Mouse (Mus musculus) E14TG2a.4 (cell line): ENCODE measurements around the gene Fam193b.

Experiments used
- CTCF ChIP-seq: conservative IDR thresholded peaks from 2 replicates; pipeline ENCODE4 v1.5.1; 2014; ENCODE audit warnings: low read length
- NANOG ChIP-seq: IDR thresholded peaks from 2 replicates; pipeline ENCODE4 v1.6.1; 2014; ENCODE audit warnings: borderline replicate concordance, low read length, mixed read lengths
- POU5F1 ChIP-seq: IDR thresholded peaks from 2 replicates; pipeline ENCODE4 v1.6.1; 2014; ENCODE audit warnings: low read length, borderline replicate concordance

DNA sequence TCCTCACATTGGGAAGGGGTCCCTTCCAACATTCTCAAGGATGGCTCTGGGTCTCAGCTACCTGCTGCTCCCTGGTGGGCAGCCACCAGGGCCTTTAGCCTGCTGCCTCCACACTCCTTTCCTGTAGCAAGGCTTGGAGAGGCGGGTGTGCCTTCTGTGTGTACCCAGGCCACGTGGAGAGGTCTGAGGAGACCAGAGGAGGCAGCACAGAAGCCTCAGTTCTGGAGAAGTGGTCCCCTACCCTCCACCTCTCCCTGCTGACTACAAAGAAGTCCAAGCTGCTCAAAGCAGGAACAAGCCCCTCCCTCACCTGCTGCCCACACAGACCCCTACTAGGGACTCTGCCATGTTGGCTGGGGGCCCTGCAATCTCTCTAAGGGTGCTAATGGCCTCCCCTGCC is 76.7 kb downstream of the Fam193b start:
- TF ChIP-seq CTCF = no peak
- TF ChIP-seq POU5F1 = no peak
- TF ChIP-seq NANOG = no peak
